Mouse (Mus musculus): ENCODE data around the gene Cyp39a1.

DNA sequence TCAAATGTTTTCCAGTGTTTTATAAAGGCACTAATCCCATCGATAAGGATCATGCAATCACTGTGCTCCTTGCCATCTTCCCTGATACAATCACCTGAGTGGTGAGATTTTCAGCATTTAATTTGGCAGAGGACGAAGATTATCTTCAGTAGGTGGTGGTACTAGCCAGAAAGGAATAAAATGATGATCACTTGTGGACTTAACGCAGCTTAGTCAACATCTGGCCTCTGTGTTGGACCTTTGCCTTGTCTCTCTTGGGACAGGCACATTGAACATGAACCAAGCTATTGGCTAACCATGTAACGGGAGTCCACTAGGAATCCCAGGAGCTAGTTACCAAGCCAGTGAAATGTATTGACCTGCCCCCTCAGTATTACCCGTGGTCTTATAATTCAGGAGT is 17.4 kb downstream of the Cyp39a1 start:
- TF ChIP-seq CHD2 (IDR thresholded peaks at IDR 0.05; ENCODE audit: low read depth, low read length) (no peak), ZNF384 (IDR thresholded peaks at IDR 0.05; ENCODE audit: low read depth, low read length) (no peak), HCFC1 (IDR thresholded peaks at IDR 0.05; ENCODE audit: borderline replicate concordance, insufficient read depth, low read length) (no peak), MAFK (IDR thresholded peaks at IDR 0.05; ENCODE audit: insufficient read depth, low read depth, low read length) (no peak)
